Mouse (Mus musculus) thymus, postnatal 10 days (tissue): ENCODE data around the gene Cd72.
A peak's percentile ranks its signal among the peaks of the same experiment; 100 is the strongest.

Source experiments
- DNase-seq, 2 experiments: peaks; one replicate each; pipeline ENCODE4 v3.0.0; 2021; ENCODE audit warnings: low spot score in 2 of 2

The Cd72 gene

GRCm38 (mm10) chr4:43428180-43428861, 26.1 kb downstream of the Cd72 start:
- peak in 1 of 2 experiments; percentile 37 for DNase-seq

DNA sequence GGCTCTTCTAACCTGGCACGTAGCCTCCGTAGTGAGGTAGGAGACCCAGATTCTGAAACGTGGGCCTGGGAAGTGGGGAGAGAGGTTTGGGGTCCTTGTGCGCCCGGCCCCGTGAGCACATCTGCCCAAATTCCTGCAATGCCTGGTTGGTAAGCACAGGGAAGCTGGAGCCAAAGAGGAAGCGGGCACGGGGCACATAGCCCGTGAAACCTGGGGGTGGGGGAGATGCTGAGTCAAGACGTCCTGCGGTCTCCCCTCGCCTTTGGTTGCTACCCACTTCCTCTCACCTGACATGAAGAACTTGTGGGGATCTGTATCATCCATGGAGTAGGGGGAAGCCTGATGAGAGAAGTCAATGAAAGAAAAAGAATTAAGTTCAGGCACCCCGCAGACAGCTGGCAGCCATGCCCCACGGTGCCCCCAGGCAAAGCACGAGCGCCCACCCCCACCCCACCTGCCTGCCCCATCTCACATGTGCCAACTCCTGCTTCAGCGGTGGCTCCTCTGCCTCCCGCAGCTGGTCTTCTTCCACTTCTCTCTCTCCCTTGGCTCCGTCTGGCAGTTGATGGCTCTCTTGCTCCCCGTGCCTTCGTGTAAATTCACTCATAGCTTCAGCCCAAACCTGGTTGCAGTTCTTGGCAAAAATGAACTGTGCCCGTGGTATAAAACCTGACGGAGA, 26.8 kb downstream of the Cd72 start:
- DNase-seq, result peak; percentile 83 to 86

GRCm38 (mm10) chr4:43426487-43426886, 27.9 kb downstream of the Cd72 start:
- no peak for DNase-seq

DNA sequence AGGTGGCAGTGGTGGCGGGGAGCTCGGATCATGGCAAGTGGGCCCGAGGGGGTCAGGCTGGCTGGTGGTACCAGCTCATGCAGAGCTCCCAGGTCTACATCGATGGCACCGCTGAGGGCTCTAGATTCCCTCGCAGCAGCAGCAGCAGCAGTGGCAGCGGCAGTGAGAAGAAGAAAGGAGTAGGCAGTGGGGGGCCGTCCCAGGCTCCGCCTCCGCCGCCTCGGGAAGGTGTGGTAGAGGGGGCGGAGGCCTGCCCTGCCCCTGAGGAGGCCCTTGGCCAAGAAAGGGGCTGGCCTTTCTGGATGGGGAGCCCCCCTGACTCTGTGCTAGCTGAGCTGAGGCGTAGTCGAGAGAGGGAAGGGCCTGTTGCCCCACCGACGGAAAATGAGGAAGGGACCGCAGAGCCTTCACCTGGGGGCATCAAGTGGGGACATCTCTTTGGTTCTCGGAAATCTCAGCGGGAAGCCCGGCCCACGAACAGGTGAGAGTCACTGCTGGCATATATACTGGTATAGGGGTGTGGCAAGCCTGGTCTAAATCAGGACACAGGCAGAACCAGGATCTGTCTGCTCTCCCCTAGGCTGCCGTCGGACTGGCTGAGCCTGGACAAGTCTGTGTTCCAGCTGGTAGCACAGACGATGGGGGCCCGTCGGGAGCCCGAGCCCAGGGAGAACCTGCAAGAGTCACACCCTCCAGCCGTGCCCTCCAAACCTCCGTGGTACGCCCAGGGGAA, 28.6 kb downstream of the Cd72 start:
- peak; percentile 38 to 39 for DNase-seq

DNA sequence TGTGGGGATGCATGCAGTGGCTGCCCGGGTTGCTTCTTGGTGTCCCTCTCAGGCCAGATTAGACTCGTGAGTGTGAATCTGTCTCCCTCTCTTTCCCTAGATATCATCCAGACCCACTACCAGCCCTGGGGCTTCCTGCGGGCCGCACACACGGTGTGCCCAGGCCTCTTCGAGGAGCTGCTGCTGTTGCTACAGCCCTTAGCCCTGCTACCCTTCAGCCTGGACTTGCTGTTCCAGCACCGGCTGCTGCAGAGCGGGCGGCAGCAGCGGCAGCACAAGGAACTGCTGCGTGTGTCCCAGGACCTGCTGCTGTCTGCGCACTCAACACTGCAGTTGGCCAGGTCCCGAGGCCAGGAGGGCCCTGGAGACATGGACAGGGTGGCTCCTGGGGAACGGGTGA, 29.2 kb downstream of the Cd72 start:
- no peak for DNase-seq

- no peak for DNase-seq
Observed at GRCm38 (mm10) chr4:43424072-43424471, 30.4 kb downstream of the Cd72 start.

- no peak for DNase-seq
Observed at GRCm38 (mm10) chr4:43423267-43423934, 31.0 kb downstream of the Cd72 start.

GRCm38 (mm10) chr4:43421632-43422240, 32.7 kb downstream of the Cd72 start:
- DNase-seq, result no peak

GRCm38 (mm10) chr4:43420305-43420704, 34.1 kb downstream of the Cd72 start:
- DNase-seq, result peak; percentile 22 to 66

DNA sequence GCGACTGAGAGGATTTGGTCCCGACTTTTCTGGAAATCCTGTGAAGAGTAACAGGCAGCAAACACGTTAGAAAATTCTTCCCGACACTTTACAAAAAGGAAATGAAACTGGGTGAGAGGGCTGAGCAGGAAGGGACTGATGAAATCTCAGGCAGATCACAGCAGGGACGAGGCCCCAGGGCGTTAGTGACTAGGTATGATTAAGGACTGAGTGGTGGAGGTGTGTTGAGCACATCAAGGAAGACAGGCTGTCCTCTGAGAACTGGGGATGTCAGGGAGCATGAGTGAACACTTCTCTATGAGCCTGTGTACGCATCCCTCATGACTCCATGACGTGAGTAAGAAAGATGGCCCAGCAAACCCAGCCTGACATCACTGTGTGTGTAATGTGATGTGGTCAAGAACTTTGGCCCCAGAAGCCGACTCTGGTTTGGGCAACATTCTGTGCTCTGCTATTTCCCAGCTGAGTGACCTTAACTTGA, 34.6 kb downstream of the Cd72 start:
- DNase-seq, result no peak

DNA sequence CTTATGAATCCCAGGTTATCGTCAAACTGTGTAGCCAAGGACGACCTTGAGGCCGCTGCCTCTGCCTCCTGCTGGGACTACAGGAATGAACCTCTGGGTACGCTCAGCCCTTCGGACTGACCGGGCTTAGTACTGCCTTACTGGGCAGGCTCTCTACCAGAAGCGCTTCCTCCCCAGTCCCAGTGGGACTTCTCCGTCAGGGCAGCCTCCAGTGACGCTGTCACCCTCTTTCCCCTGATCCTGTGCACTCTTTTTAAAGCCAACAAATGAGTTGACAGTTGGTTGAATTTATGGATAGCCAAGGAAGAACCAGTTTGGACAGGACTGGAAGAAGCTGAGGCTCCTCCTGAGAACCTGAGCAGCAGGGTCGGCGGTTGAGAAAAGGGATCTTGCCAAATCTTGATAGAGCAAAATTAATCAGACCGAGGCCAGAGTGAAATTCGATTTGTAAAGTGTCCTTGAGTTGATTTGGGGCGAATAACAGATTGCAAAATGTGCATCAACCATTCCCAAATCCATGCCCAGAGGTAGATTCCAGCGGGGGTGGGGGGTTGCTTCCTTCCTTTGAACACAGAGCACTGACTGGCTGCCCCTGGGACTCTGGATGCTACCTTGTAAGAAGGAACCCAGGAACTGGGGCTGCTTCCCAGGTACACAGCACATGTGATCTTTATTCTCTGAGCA, 35.3 kb downstream of the Cd72 start:
- DNase-seq, result no peak

- DNase-seq, result no peak
Observed at GRCm38 (mm10) chr4:43418450-43418849, 36.0 kb downstream of the Cd72 start.

DNA sequence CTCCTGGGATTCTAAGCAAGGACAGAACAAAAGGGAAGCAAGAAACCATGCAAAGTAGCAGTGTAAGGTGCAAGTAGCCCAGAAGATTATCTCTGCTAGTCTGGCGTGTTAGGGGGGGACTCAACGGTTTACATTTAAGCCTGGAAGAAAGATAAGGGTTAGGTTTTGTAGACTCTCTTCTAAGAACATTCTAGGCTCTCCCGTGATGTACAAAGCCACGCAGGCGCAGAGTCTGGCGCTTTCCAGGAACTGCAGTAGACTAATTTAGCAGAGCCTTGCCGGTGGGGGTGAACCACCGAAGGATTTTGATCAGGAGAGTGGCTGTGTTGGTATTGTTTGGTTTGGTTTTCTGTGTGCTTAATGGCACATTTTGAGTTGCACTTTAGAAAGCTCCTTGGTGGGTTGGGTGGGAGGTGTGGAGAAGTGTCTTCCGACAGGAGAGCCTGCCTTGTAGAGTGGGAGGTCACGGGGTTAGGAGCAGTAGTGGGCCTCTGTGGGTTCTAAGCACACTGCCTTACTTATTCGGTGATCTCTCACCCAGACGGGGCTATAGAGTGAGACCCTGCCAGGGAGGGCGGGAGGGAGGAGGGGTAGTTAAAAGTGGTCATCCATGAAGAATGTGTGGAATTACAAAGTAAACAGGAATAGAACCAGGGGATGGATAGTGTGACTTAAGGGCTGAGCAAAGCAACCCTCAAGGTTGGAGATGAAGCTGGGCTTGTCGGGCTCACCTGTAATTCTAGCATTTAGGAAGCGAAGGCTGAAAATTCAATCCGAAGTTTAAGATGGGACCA, 37.0 kb downstream of the Cd72 start:
- DNase-seq, result no peak

DNA sequence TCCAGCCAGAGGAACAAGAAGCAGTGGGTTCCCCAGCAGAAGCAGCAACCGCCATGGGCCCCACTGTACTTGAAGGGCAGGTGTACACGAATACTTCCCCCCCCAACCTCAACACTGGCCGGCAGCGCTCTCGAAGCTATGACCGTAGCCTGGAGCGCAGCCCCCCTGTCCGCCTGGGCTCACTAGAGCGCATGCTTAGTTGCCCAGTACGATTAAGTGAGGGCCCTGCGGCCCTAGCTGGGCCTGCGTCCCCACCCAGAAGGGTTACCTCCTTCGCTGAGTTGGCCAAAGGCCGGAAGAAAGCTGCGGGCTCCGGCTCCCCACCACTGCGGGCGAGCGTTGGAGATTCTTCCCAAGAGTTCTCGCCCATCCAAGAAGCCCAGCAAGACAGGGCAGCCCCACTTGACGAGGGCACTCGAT, 38.3 kb downstream of the Cd72 start:
- no peak for DNase-seq

GRCm38 (mm10) chr4:43415221-43416070, 39.0 kb downstream of the Cd72 start:
- DNase-seq, result no peak

DNA sequence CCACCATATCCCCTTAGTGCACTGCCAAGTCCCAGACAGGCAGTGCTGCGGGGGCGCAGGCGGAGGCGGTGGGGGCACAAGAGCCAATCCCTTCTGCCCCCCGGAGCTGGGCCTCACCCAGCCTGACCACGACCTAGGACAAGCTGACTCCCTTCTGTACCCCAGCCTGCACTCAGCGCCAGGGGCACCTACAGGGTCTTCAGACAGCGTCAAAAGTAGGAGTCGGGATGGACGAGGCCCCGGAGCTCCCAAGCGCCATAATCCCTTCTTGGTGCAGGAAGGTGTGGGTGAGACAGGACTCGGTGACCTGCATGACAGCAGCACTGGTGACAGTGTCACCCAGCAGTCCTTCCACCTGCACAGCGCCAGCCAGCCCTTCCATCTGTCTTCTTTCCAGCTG, 39.7 kb downstream of the Cd72 start:
- DNase-seq, result no peak

DNA sequence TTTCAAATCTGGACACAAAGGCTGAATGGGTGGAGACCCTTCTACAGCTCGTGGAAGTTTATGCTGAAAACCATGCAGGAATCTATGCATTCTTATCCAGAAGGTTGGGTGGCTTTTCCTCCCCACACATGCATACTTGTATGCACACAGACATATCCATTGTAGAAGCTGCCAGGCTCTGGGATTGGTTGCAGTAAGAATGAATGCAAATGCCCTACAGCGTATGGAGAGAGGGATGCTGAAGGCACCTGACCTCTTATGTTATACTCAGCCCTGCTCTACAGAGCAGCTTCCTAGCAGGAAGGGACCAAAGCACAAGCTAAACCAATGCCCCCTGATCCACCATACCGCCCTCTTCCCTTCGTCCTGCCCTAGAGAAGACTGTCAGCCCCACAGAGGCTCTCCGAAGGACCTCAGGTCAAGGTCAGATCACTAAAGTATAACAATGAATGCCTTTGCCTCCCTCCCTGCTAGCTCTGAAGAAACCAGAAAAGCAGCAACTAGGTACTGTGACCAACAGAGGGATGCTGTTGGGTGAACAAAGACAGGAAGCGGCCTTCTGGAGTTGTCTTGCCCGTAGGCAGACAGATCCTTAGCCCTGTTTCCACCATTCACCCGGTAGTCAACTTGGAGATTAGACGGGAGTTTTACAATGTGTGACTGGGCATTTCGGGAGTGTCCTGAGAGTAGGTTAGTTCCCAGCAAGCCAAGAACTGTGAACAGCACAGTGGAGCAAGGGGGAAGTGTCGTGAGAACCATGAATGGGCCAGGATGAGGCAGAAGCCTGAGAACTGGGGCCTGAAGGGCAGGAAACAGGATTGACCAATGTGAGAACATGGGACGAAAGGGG, 47.1 kb downstream of the Cd72 start:
- no peak for DNase-seq
